Mouse (Mus musculus) cortical plate, adult 2 months (tissue): ENCODE data around the gene Rhcg.

Experiments used
- CTCF ChIP-seq: fragments of 200-500 bp; IDR thresholded peaks from 2 replicates; pipeline ENCODE4 v1.5.1; 2011; ENCODE audit warnings: mild to moderate bottlenecking, control low read depth, low read length; ENCODE audit not compliant: insufficient read depth; ENCODE audit errors: extremely low read depth
- POLR2A ChIP-seq: fragments of 200-500 bp; IDR thresholded peaks from 2 replicates; pipeline ENCODE4 v1.6.1; 2011; ENCODE audit warnings: mild to moderate bottlenecking, low read length, control low read depth; ENCODE audit not compliant: insufficient read depth; ENCODE audit errors: extremely low read depth

DNA sequence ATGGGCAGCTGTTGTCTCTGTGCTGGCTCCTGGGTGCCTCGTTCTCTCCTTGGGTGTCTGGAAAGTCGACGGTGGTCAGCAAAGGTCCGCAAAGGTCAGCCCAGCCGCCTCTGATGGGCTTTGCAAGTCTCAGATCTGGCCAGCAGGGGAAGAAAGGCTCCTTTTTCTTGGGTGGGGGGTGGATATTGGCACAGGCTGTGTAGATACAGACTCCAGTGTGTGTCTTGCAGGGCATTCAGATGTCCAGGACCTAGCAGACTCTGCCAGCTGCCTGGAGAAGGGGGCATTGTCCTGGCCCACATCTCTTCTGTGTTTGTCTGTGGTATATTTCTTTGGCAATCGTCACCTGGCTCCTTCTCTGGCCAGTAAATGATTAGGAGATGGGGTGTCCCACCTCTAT, 49.2 kb downstream of the Rhcg start:
- no peak for TF ChIP-seq CTCF
- TF ChIP-seq POLR2A: no peak
